Mouse (Mus musculus): Measurements from ENCODE around the gene Shc4. TPM values are rescaled to one million over a fixed set of nuclear protein-coding genes. Genes with fewer than 3 reads are reported as not detected.

Shc4 gene
- total RNA-seq, 2 experiments from 2014 or later: 4.6 to 5.5 TPM

GRCm38 (mm10) chr2:125594786-125595185 is 129.2 kb downstream of the Shc4 start:
- intact Hi-C loops (cut with DNase I): no loop called here
- no peak overlapping the region for H3K4me3 ChIP-seq
- H3K27ac ChIP-seq: no peak overlapping the region
- no peak for DNase-seq (ENCODE audit: extremely low spot score in 1 of 2, low spot score in 2 of 2)
- no peak for TF ChIP-seq CTCF (IDR thresholded peaks at IDR 0.05)

GRCm38 (mm10) chr2:125594072-125594471 is 129.9 kb downstream of the Shc4 start:
- DNase-seq (ENCODE audit: extremely low spot score in 1 of 2, low spot score in 2 of 2): no peak
- intact Hi-C loops (cut with DNase I): no loop called here
- peak; percentile 27 for TF ChIP-seq CTCF (IDR thresholded peaks at IDR 0.05)
- Histone ChIP-seq H3K27ac (no peak overlapping the region), H3K4me3 (no peak overlapping the region)

GRCm38 (mm10) chr2:125591895-125592294 is 132.1 kb downstream of the Shc4 start:
- no peak overlapping the region for H3K27ac ChIP-seq
- H3K4me3 ChIP-seq: no peak overlapping the region
- no peak for TF ChIP-seq CTCF (IDR thresholded peaks at IDR 0.05)
- DNase-seq (ENCODE audit: extremely low spot score in 1 of 2, low spot score in 2 of 2): no peak
- intact Hi-C loops (cut with DNase I): no loop called here

GRCm38 (mm10) chr2:125589287-125589686 is 134.7 kb downstream of the Shc4 start:
- TF ChIP-seq CTCF (IDR thresholded peaks at IDR 0.05): no peak
- H3K27ac ChIP-seq: no peak overlapping the region
- intact Hi-C loops (cut with DNase I): no loop called here
- H3K4me3 ChIP-seq: no peak overlapping the region
- no peak for DNase-seq (ENCODE audit: extremely low spot score in 1 of 2, low spot score in 2 of 2)

- H3K27ac ChIP-seq: no peak overlapping the region
- intact Hi-C loops (cut with DNase I): no loop called here
- TF ChIP-seq CTCF (IDR thresholded peaks at IDR 0.05): no peak
- H3K4me3 ChIP-seq: no peak overlapping the region
- DNase-seq (ENCODE audit: extremely low spot score in 1 of 2, low spot score in 2 of 2): no peak
These were observed 142.9 kb downstream of the Shc4 start for GRCm38 (mm10) chr2:125581081-125581480.

- intact Hi-C loops (cut with DNase I): no loop called here
- no peak overlapping the region for H3K4me3 ChIP-seq
- TF ChIP-seq CTCF (IDR thresholded peaks at IDR 0.05): no peak
- no peak for DNase-seq (ENCODE audit: extremely low spot score in 1 of 2, low spot score in 2 of 2)
- no peak overlapping the region for H3K27ac ChIP-seq
These were observed 146.3 kb downstream of the Shc4 start for GRCm38 (mm10) chr2:125577670-125578069.

Other genes with a start within 250 kb of the Shc4 start
- under 1 TPM; 0.23 to 0.28 TPM for gene Gm9913, start 219.1 kb downstream of the Shc4 start, total RNA-seq (2021)
- gene Fbn1, start 216.2 kb downstream of the Shc4 start, total RNA-seq (2021): 1 to 10 TPM; 5.6 to 7.0 TPM
- gene Cep152, start 99.0 kb downstream of the Shc4 start, total RNA-seq (2021): 1 to 10 TPM; 2.6 TPM
- gene Eid1, start 51.1 kb downstream of the Shc4 start, total RNA-seq (2021): 100 to 1,000 TPM; 209 to 229 TPM
- gene Secisbp2l, start 58.7 kb upstream of the Shc4 start, total RNA-seq (2021): 100 to 1,000 TPM in 1 of 2 experiments, 10 to 100 TPM in 1; 97.4 to 100 TPM
- 10 to 100 TPM; 23.0 to 27.1 TPM for gene Galk2, start 135.0 kb upstream of the Shc4 start, total RNA-seq (2021)
- gene Cops2, start 135.0 kb upstream of the Shc4 start, total RNA-seq (2021): 100 to 1,000 TPM in 1 of 2 experiments, 10 to 100 TPM in 1; 99.4 to 107 TPM

Data from left cerebral cortex, adult 2 months (tissue).